Mouse (Mus musculus) cerebellum, adult 11-12 months (tissue): ENCODE measurements at regions not wholly inside any gene's neighbourhood (a gene's known extent, or its start where the extent isn't known, plus 50 kb on each side); places are given as distances from the start of the nearest gene placed in this dataset.

Experiments
- DNase-seq: peaks from one replicate; pipeline ENCODE4 v3.0.0; 2022

GRCm38 (mm10) chr4:93986189-93986588 is 570.2 kb upstream of the Gm10306 start:
- DNase-seq = no peak

- no peak for DNase-seq
These were observed 566.0 kb upstream of the Gm10306 start for GRCm38 (mm10) chr4:93990273-93990869.

GRCm38 (mm10) chr4:94005818-94006217 is 550.5 kb upstream of the Gm10306 start:
- no peak for DNase-seq

- DNase-seq = no peak
These were observed 549.1 kb upstream of the Gm10306 start for GRCm38 (mm10) chr4:94007088-94007768.

GRCm38 (mm10) chr4:94015713-94016112 is 540.6 kb upstream of the Gm10306 start:
- no peak for DNase-seq

- DNase-seq = no peak
These were observed 538.6 kb upstream of the Gm10306 start for GRCm38 (mm10) chr4:94017702-94018101.

GRCm38 (mm10) chr4:94049629-94050310 is 506.6 kb upstream of the Gm10306 start:
- DNase-seq = no peak

GRCm38 (mm10) chr4:94052249-94053162 is 503.8 kb upstream of the Gm10306 start:
- DNase-seq = no peak

GRCm38 (mm10) chr4:94073178-94073870 is 483.0 kb upstream of the Gm10306 start:
- DNase-seq = no peak

- no peak for DNase-seq
These were observed 473.5 kb upstream of the Gm10306 start for GRCm38 (mm10) chr4:94082839-94083238.

- DNase-seq = no peak
These were observed 462.0 kb upstream of the Gm10306 start for GRCm38 (mm10) chr4:94094379-94094778.

- DNase-seq = no peak
These were observed 449.4 kb upstream of the Gm10306 start for GRCm38 (mm10) chr4:94106941-94107340.

GRCm38 (mm10) chr4:94116881-94117280 is 439.5 kb upstream of the Gm10306 start:
- no peak for DNase-seq

- DNase-seq = no peak
These were observed 432.2 kb upstream of the Gm10306 start for GRCm38 (mm10) chr4:94124177-94124576.

GRCm38 (mm10) chr4:94137921-94138320 is 418.4 kb upstream of the Gm10306 start:
- no peak for DNase-seq

- no peak for DNase-seq
These were observed 411.2 kb upstream of the Gm10306 start for GRCm38 (mm10) chr4:94144901-94145801.

GRCm38 (mm10) chr4:94147964-94148533 is 408.3 kb upstream of the Gm10306 start:
- no peak for DNase-seq

GRCm38 (mm10) chr4:94149056-94149455 is 407.3 kb upstream of the Gm10306 start:
- DNase-seq = no peak

GRCm38 (mm10) chr4:94160620-94161019 is 395.7 kb upstream of the Gm10306 start:
- no peak for DNase-seq

GRCm38 (mm10) chr4:94173096-94173495 is 383.2 kb upstream of the Gm10306 start:
- DNase-seq = no peak

GRCm38 (mm10) chr4:94186997-94187396 is 369.3 kb upstream of the Gm10306 start:
- DNase-seq = no peak
